Mouse (Mus musculus) thymus, postnatal 10 days (tissue): ENCODE data around the gene Glod5.

Source experiments
- DNase-seq, 2 experiments: peaks; one replicate each; pipeline ENCODE4 v3.0.0; 2021; ENCODE audit warnings: low spot score in 2 of 2

Glod5 gene

GRCm38 (mm10) chrX:7968226-7968625 is 50.1 kb downstream of the Glod5 start:
- no peak for DNase-seq

DNA sequence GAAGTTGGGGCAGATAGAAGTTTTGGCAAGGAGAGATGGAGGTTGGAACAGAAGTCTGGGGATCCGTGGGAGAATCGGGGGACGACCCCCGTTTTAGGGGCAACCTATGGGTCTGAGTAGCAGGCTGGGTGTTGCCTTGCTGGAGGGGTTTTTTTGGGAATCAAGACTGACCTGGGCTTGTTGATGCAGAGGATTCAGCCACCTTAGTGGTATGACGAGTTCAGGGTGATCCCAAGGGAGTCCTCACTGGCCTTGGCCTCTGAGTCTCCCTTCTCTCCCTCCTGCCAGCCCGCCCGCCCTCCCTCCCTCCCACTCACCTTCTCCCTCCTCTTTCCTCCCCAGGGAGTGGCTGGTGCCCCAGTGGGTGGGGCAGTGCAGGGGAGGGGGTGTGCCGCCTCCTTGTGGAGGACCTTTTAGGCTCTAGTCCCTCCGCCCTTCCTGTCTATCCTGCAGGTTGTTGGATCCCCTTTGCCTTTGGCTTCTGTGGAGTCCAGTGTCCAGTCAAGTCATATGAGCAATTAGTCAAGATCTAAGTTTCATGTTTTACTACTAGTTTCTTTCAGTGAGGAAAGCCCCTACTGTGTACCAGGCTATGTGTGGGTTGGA is 50.6 kb downstream of the Glod5 start:
- DNase-seq: no peak

GRCm38 (mm10) chrX:7966161-7966560 is 52.1 kb downstream of the Glod5 start:
- no peak for DNase-seq

DNA sequence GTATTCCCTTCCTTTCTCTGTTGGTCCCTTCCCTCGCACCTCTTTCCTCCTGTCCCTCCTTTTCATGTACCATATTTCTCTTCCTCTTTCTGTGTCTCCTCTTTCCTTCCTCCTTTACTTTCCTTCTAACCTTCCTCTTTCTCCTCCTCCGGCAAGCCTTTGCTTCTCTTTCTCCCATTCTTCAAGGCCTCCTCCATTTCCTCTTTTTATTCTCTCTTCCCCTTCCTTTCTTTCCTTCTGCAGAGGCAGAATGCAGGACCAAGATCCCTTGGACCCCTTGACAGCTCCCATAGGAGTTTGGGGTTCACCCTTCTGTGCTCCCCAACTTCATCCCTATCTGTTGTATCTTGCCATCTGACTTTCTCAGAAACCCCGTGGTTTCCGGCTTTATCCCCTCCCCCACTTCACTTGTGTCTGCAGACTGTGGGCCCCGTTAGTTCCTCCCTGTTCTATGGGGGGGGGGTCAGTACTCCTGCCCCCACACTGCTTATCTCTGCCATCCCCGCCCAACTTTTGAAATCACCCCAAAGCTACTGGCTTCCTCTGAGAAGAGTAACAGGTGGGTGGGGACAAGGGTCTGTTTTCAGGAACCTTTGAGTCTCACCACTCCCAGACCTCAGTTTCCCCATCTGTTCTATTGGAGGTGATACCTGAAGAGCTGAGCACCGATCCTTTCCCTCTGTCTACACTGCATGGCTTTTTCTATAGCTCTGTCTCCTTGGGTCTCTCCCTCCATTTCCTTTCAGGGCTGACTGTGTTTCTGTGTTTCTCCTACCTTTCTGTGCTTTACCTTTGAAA is 54.3 kb downstream of the Glod5 start:
- DNase-seq: peak; percentile 16 to 22

GRCm38 (mm10) chrX:7958868-7959267 is 59.4 kb downstream of the Glod5 start:
- DNase-seq: no peak
